Mouse (Mus musculus) CD4-positive naive resting alpha-beta T cell, adult 76 days (primary cell): ENCODE measurements around the gene Pou3f4. TPM values are rescaled to one million over a fixed set of nuclear protein-coding genes. Genes with fewer than 3 reads are reported as not detected.

Experiments used
- total RNA-seq: library from RNA; stranded (reverse); gene quantifications from one replicate; pipeline ENCODE4 v1.2.4, GENCODE M21; 2023

The Pou3f4 gene
- not detected for total RNA-seq

DNA sequence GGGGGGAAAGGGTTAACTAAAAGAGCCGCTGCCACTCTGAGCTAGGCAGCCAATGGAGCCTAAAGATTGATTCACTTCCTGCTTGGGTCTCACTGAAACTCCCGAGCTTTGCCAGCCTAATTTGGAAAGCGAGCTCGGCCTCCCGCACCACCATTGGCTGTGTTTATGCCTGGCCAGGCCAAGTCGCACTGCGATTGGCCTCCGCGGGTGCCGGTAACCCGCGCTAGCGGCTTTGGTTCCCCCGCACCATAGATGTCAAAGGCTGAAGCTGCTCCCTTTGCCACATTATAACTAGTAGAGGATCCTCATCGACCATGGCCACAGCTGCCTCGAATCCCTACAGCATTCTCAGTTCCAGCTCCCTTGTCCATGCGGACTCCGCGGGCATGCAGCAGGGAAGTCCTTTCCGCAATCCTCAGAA, at the start of gene Pou3f4:
TSS of gene Pou3f4 (plus strand) at position 130 of the 421 bp plus-strand sequence.

